Mouse (Mus musculus) spleen, adult 10 weeks (tissue): ENCODE data around the gene Ada. TPM values are rescaled to one million over a fixed set of nuclear protein-coding genes. Genes with fewer than 3 reads are reported as not detected.

Experiments used
- polyA plus RNA-seq: library from polyadenylated mRNA; stranded (reverse); fragments of 350-450 nt; fragmentation: Illumina TruSeq; extraction: RNeasy Lipid Tissue Mini Kit (QIAGEN cat#74804); gene quantifications from one replicate; pipeline ENCODE4 v1.2.3, GENCODE M21; 2015; ENCODE audit warnings: low replicate concordance; ENCODE audit not compliant: insufficient read depth

Gene Ada
- polyA plus RNA-seq = 7.8 TPM

GRCm38 (mm10) chr2:163749647-163750611 is at the start of gene Ada:
TSS of gene Ada (minus strand) at chr2:163750239.

Other genes starting within 250 kb of the Ada start
- not detected for gene Hnf4a, start 243.4 kb downstream of the Ada start, polyA plus RNA-seq
- gene Ttpal, start 147.9 kb downstream of the Ada start, polyA plus RNA-seq = 119 TPM
- 1,018 TPM for gene Serinc3, start 105.1 kb downstream of the Ada start, polyA plus RNA-seq
- gene Pkig, start 91.9 kb downstream of the Ada start, polyA plus RNA-seq = 56.6 TPM
- 1.0 TPM for gene Ccn5, start 70.6 kb upstream of the Ada start, polyA plus RNA-seq
- not detected for gene Kcnk15, start 103.4 kb upstream of the Ada start, polyA plus RNA-seq
- 0.07 TPM for gene Rims4, start 168.4 kb upstream of the Ada start, polyA plus RNA-seq
- gene Ywhab, start 244.7 kb upstream of the Ada start, polyA plus RNA-seq = 217 TPM